Mouse (Mus musculus): Measurements from ENCODE around the gene Olfr473.
"Not testable (repeated sequence)": the region's sequence is repeated elsewhere in the genome, so short reads cannot be mapped to it uniquely, and the experiment has no call there.

Olfr473 gene

GRCm38 (mm10) chr7:107930146-107930545 lies at the start of gene Olfr473:
Olfr473 (plus strand) TSS chr7:107930446.
- no peak for DNase-seq (ENCODE audit: low read depth, low spot score)

GRCm38 (mm10) chr7:107897602-107898001 lies 32.6 kb upstream of the Olfr473 start, which contains the start of gene Olfr472:
Olfr472 (plus strand) TSS chr7:107897902.
- no peak for DNase-seq (ENCODE audit: low read depth, low spot score)

- DNase-seq (ENCODE audit: low read depth, low spot score) = not testable (repeated sequence)
These were observed 22.3 kb downstream of the Olfr473 start for GRCm38 (mm10) chr7:107952539-107952938.

DNA sequence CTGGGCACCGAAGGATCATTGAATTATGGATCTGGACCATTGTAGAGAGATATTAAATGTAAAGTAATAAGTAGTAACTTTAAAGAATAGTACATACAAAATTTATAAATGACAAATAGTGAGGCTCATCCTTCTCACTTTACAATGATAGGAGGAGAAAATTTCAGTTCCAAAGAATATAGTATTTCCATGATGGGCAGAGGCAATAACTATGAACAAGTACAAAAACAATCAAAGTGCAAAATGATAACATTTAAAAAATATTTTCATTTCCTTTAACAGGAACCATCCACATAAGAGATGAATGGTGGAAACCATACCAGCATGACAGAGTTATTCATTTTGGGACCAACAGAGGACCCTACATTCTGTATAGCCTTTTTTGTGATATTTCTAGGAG lies 24.1 kb downstream of the Olfr473 start, which contains the start of gene Olfr474:
Gene Olfr474, plus strand, starts transcription at position 301 of the 400 bp plus-strand sequence.
- DNase-seq (ENCODE audit: low read depth, low spot score) = no peak

- DNase-seq (ENCODE audit: low read depth, low spot score) = no peak
These were observed 34.3 kb downstream of the Olfr473 start, which contains the start of gene Olfr476 for GRCm38 (mm10) chr7:107964503-107964902. Olfr476 (plus strand) TSS chr7:107964803.

Data from A20 (cell line).